Mouse (Mus musculus) heart, postnatal 4 days (tissue): Measurements from ENCODE around the gene Gpn2. TPM values are rescaled to one million over a fixed set of nuclear protein-coding genes. Genes with fewer than 3 reads are reported as not detected.

Experiments
- DNase-seq: peaks from one replicate; pipeline ENCODE4 v3.0.0; 2021
- microRNA-seq, 2 experiments: library from miRNA; unstranded; fragments of <30 nt; microRNA quantifications; one replicate each; pipeline ENCODE4 v1.2.0; 2021 to 2022
- total RNA-seq, 2 experiments: library from RNA; stranded (reverse); gene quantifications; 2 replicates each; pipeline ENCODE4 v1.2.3; 2021

Gene Gpn2
- total RNA-seq, 2 experiments from 2014 or later, result 11.0 to 11.1 TPM

GRCm38 (mm10) chr4:133625621-133626071 is 41.5 kb downstream of the Gpn2 start:
- DNase-seq, result peak; percentile 73

GRCm38 (mm10) chr4:133626221-133626620 is 42.1 kb downstream of the Gpn2 start:
- DNase-seq, result no peak

GRCm38 (mm10) chr4:133626621-133627020 is 42.5 kb downstream of the Gpn2 start:
- no peak for DNase-seq

- DNase-seq, result no peak
These were observed 42.9 kb downstream of the Gpn2 start for GRCm38 (mm10) chr4:133627039-133627438.

- DNase-seq, result no peak
These were observed 44.4 kb downstream of the Gpn2 start for GRCm38 (mm10) chr4:133628517-133628916.

GRCm38 (mm10) chr4:133629191-133629590 is 45.0 kb downstream of the Gpn2 start:
- DNase-seq, result no peak

- no peak for DNase-seq
These were observed 46.3 kb downstream of the Gpn2 start for GRCm38 (mm10) chr4:133630326-133630920.

GRCm38 (mm10) chr4:133631071-133631768 is 47.1 kb downstream of the Gpn2 start:
- no peak for DNase-seq

- DNase-seq, result no peak
These were observed 47.7 kb downstream of the Gpn2 start for GRCm38 (mm10) chr4:133631769-133632411.

GRCm38 (mm10) chr4:133632483-133633327 is 48.5 kb downstream of the Gpn2 start:
- peak; percentile 43 for DNase-seq

- DNase-seq, result peak; percentile 94
These were observed 49.3 kb downstream of the Gpn2 start for GRCm38 (mm10) chr4:133633332-133634042.

GRCm38 (mm10) chr4:133634043-133634410 is 49.9 kb downstream of the Gpn2 start:
- DNase-seq, result no peak

Small RNA genes lying within 50 kb of the gene (microRNA-seq; reads per million reads assigned to microRNA genes)
- gene Gm23158, result 0 reads per million in 2 experiments

Other genes starting within 250 kb of the Gpn2 start
- 10 to 100 TPM; 46.9 to 47.9 TPM for gene Wdtc1, start 230.9 kb upstream of the Gpn2 start, total RNA-seq
- gene Slc9a1, start 214.7 kb upstream of the Gpn2 start, total RNA-seq, result 10 to 100 TPM; 21.1 to 24.4 TPM
- gene Tent5b, start 104.2 kb upstream of the Gpn2 start, total RNA-seq, result 1 to 10 TPM; 1.9 to 3.1 TPM
- gene Trnp1, start 85.8 kb upstream of the Gpn2 start, total RNA-seq, result 1 to 10 TPM; 1.4 to 2.4 TPM
- gene Kdf1, start 65.4 kb upstream of the Gpn2 start, total RNA-seq, result not detected
- gene Nudc, start 38.4 kb upstream of the Gpn2 start, total RNA-seq, result 10 to 100 TPM; 89.3 to 90.2 TPM
- 10 to 100 TPM in 1 of 2 experiments, 1 to 10 TPM in 1; 8.0 to 11.5 TPM for gene Nr0b2, start 31.0 kb upstream of the Gpn2 start, total RNA-seq
- 1 to 10 TPM; 5.2 to 6.0 TPM for gene Gpatch3, start 9.6 kb upstream of the Gpn2 start, total RNA-seq
- gene Sfn, start 17.8 kb downstream of the Gpn2 start, total RNA-seq, result 1 to 10 TPM; 1.3 to 1.4 TPM
- 10 to 100 TPM; 21.4 to 22.1 TPM for gene Zdhhc18, start 65.8 kb downstream of the Gpn2 start, total RNA-seq
- 10 to 100 TPM in 1 of 2 experiments, 1 to 10 TPM in 1; 9.8 to 12.0 TPM for gene Pigv, start 88.3 kb downstream of the Gpn2 start, total RNA-seq
- gene Arid1a, start 172.4 kb downstream of the Gpn2 start, total RNA-seq, result 10 to 100 TPM; 74.6 to 77.3 TPM